Mouse (Mus musculus): Measurements from ENCODE around the gene Paox. TPM values are rescaled to one million over a fixed set of nuclear protein-coding genes. Genes with fewer than 3 reads are reported as not detected.

Paox gene
- polyA plus RNA-seq, 1 experiment from 2014 or later = 14.5 TPM

- H3K36me3 ChIP-seq = no peaks in the 10 kb centered on the region; the same call in 1 of the 2 replicates
- H3K4me3 ChIP-seq = no peak overlapping the region
- H3K27ac ChIP-seq (ENCODE audit: poor library complexity, severe bottlenecking) = no peak overlapping the region
- H3K9ac ChIP-seq = 0 out of 2 replicates have a peak overlapping the region, but pooled peaks have one; percentile 26
- H3K4me1 ChIP-seq (replicated peaks) = peaks cover 6% of the 10 kb centered on the region
- ATAC-seq (ENCODE audit: insufficient number of reproducible peaks, low FRiP score) = no peak
- H3K27me3 ChIP-seq (replicated peaks) = no peaks in the 10 kb centered on the region
- H3K9me3 ChIP-seq (replicated peaks) = no peaks in the 10 kb centered on the region
- 6% methylated on average over 14 of the region's 14 CpGs for WGBS
- H3K4me2 ChIP-seq = peak overlapping the region; percentile 17; the same call in 1 of the 2 replicates
Measured at GRCm38 (mm10) chr7:140141350-140141749, 25.8 kb downstream of the Paox start.

GRCm38 (mm10) chr7:140144550-140144949, 29.0 kb downstream of the Paox start:
- Histone ChIP-seq H3K27me3 (replicated peaks) (no peaks in the 10 kb centered on the region), H3K4me2 (no peak overlapping the region), H3K4me3 (no peak overlapping the region), H3K36me3 (peaks cover 11% of the 10 kb centered on the region), H3K4me1 (replicated peaks) (no peaks in the 10 kb centered on the region), H3K9ac (no peak overlapping the region), H3K27ac (ENCODE audit: poor library complexity, severe bottlenecking) (no peak overlapping the region), H3K9me3 (replicated peaks) (no peaks in the 10 kb centered on the region)
- WGBS = 74% methylated on average over 4 of the region's 4 CpGs
- no peak for ATAC-seq (ENCODE audit: insufficient number of reproducible peaks, low FRiP score)

GRCm38 (mm10) chr7:140153383-140153782, 37.8 kb downstream of the Paox start:
- H3K4me2 ChIP-seq = peak overlapping the region; percentile 55
- H3K4me1 ChIP-seq (replicated peaks) = peaks cover 15% of the 10 kb centered on the region
- peaks cover 4% of the 10 kb centered on the region; the same call in 1 of the 2 replicates for H3K36me3 ChIP-seq
- H3K4me3 ChIP-seq = peak overlapping the region; percentile 18
- peaks cover 63% of the 10 kb centered on the region for H3K27me3 ChIP-seq (replicated peaks)
- peak overlapping the region; percentile 43; the same call in 1 of the 2 replicates for H3K9ac ChIP-seq
- WGBS = 6% methylated on average over 28 of the region's 28 CpGs
- no peak for ATAC-seq (ENCODE audit: insufficient number of reproducible peaks, low FRiP score)
- H3K27ac ChIP-seq (ENCODE audit: poor library complexity, severe bottlenecking) = no peak overlapping the region
- H3K9me3 ChIP-seq (replicated peaks) = no peaks in the 10 kb centered on the region

DNA sequence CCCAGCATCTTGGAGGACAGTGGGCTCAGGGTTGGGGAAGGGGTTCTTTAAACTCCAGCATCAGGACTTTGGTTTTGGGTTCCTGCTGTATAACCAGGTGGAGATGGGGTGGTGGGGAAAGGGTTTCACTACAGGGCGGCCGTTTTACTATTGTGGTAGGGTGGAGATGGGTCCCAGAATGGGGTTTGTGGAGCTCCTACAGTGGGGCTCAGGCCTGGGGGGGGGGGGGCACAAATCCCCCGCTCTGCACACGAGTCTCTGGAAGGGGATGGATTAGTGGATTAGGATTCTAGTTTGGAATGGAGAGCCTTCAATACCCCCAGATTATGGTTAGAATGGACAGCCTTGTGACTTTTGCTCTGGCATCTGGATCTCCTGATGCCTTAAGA, 38.2 kb downstream of the Paox start:
- peak overlapping the region; percentile 56 for H3K4me2 ChIP-seq
- 18% methylated on average over 4 of the region's 4 CpGs for WGBS
- ATAC-seq (ENCODE audit: insufficient number of reproducible peaks, low FRiP score) = no peak
- peaks cover 4% of the 10 kb centered on the region; the same call in 1 of the 2 replicates for H3K36me3 ChIP-seq
- peak overlapping the region; percentile 18; the same call in 1 of the 2 replicates for H3K4me3 ChIP-seq
- H3K9me3 ChIP-seq (replicated peaks) = no peaks in the 10 kb centered on the region
- H3K9ac ChIP-seq = 0 out of 2 replicates have a peak overlapping the region, but pooled peaks have one; percentile 43
- peaks cover 15% of the 10 kb centered on the region for H3K4me1 ChIP-seq (replicated peaks)
- H3K27me3 ChIP-seq (replicated peaks) = peaks cover 67% of the 10 kb centered on the region
- H3K27ac ChIP-seq (ENCODE audit: poor library complexity, severe bottlenecking) = no peak overlapping the region

DNA sequence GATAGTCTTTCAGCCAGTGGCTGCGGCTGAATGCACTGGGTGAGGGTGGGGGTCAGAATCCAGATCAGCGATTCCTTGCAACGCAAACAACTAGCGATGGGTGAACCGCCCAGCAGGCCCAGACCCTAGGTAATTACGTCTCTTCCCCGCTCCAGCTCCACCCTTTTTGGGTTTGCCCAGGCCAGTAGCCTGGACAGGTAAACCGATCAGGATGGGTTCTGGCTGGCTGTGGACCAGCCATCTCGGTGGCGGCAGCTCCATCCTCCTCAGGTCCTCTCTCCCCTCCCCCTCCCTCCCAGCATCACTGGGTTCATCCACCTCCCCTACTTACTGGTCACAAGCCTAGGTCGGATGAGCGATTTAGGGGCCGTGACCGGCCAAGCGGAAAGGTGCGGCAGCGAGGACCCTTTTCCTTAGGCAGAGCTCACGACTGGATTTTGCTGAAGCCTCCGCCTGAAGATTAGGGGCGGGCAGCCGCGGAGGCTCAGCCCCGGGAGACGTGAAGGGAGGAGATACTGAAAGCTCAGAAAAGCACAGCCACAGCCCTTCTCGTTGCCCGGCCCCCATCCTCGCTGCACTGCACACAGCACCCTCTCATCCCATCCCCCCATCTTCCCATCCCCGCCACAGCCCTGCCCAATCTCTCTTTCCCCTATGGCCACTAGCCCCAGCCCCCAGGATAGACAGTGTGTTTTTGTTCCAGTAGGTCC, 38.8 kb downstream of the Paox start, which contains the start of gene Sprn:
Gene Sprn (minus strand): TSS at position 660 of the 710 bp plus-strand sequence.
- Histone ChIP-seq H3K9me3 (replicated peaks) (no peaks in the 10 kb centered on the region), H3K9ac (no peak within 1 kb of the TSS), H3K27ac (ENCODE audit: poor library complexity, severe bottlenecking) (no peak within 1 kb of the TSS), H3K4me3 (peak within 1 kb of the TSS; percentile 27), H3K4me2 (peak within 1 kb of the TSS; percentile 56), H3K27me3 (replicated peaks) (peaks cover 68% of the 10 kb centered on the region), H3K4me1 (replicated peaks) (peaks cover 15% of the 10 kb centered on the region), H3K36me3 (peaks cover 4% of the 10 kb centered on the region; the same call in 1 of the 2 replicates)
- no peak for ATAC-seq (ENCODE audit: insufficient number of reproducible peaks, low FRiP score)
- WGBS = 4% methylated on average over 28 of the region's 28 CpGs

- Histone ChIP-seq H3K36me3 (no peaks in the 10 kb centered on the region), H3K27me3 (replicated peaks) (peaks cover 27% of the 10 kb centered on the region), H3K9ac (no peak overlapping the region), H3K4me2 (no peak overlapping the region), H3K4me3 (no peak overlapping the region), H3K4me1 (replicated peaks) (no peaks in the 10 kb centered on the region), H3K9me3 (replicated peaks) (no peaks in the 10 kb centered on the region), H3K27ac (ENCODE audit: poor library complexity, severe bottlenecking) (no peak overlapping the region)
- no peak for ATAC-seq (ENCODE audit: insufficient number of reproducible peaks, low FRiP score)
- 73% methylated on average over 3 of the region's 3 CpGs for WGBS
Measured at GRCm38 (mm10) chr7:140160363-140160762, 44.8 kb downstream of the Paox start.

GRCm38 (mm10) chr7:140164664-140165063, 49.1 kb downstream of the Paox start, which contains the start of gene Olfr522:
Gene Olfr522, minus strand, starts transcription at chr7:140164764.
- H3K4me3 ChIP-seq = no peak within 1 kb of the TSS
- 70% methylated on average over 7 of the region's 7 CpGs for WGBS

DNA sequence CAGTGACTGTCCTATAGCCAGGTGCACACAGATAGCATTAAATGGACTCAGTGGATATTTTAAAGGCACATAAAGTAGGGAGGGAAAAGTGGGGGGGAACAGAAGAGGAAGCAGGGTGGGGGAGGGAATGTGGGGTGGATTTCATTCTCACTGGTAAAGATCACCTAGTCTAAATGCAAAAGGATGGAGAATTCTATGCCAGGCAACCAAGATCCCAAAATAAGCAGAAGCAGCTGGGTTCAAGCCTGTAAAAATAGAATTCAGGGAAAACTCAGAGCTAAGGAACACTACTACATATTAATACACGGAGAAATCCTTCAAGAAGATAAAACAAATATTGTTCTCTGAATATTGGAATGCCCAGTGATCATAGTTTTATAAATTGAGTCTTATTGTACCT, 52.4 kb downstream of the Paox start:
- no peaks in the 10 kb centered on the region for H3K4me1 ChIP-seq (replicated peaks)
- no peak overlapping the region for H3K4me2 ChIP-seq
- no peaks in the 10 kb centered on the region for H3K27me3 ChIP-seq (replicated peaks)
- H3K9me3 ChIP-seq (replicated peaks) = no peaks in the 10 kb centered on the region
- no peak overlapping the region for H3K27ac ChIP-seq (ENCODE audit: poor library complexity, severe bottlenecking)
- 73% methylated on average over 1 of the region's 1 CpGs for WGBS
- no peak overlapping the region for H3K4me3 ChIP-seq
- H3K36me3 ChIP-seq = no peaks in the 10 kb centered on the region
- no peak overlapping the region for H3K9ac ChIP-seq
- no peak for ATAC-seq (ENCODE audit: insufficient number of reproducible peaks, low FRiP score)

More at GRCm38 (mm10) chr7:140164664-140165063, 49.1 kb downstream of the Paox start, which contains the start of gene Olfr522:
- no peak within 1 kb of the TSS for H3K27ac ChIP-seq (ENCODE audit: poor library complexity, severe bottlenecking)
- H3K9ac ChIP-seq = no peak within 1 kb of the TSS
- no peaks in the 10 kb centered on the region for H3K27me3 ChIP-seq (replicated peaks)
- H3K36me3 ChIP-seq = no peaks in the 10 kb centered on the region
- ATAC-seq (ENCODE audit: insufficient number of reproducible peaks, low FRiP score) = no peak
- no peaks in the 10 kb centered on the region for H3K9me3 ChIP-seq (replicated peaks)
- H3K4me1 ChIP-seq (replicated peaks) = no peaks in the 10 kb centered on the region
- H3K4me2 ChIP-seq = no peak within 1 kb of the TSS

- Histone ChIP-seq H3K27me3 (replicated peaks) (no peaks in the 10 kb centered on the region), H3K27ac (ENCODE audit: poor library complexity, severe bottlenecking) (no peak overlapping the region), H3K4me2 (no peak overlapping the region), H3K36me3 (no peaks in the 10 kb centered on the region), H3K9me3 (replicated peaks) (no peaks in the 10 kb centered on the region), H3K4me3 (no peak overlapping the region), H3K4me1 (replicated peaks) (no peaks in the 10 kb centered on the region), H3K9ac (no peak overlapping the region)
- no peak for ATAC-seq (ENCODE audit: insufficient number of reproducible peaks, low FRiP score)
- 71% methylated on average over 4 of the region's 4 CpGs for WGBS
Measured at GRCm38 (mm10) chr7:140169386-140169785, 53.8 kb downstream of the Paox start.

DNA sequence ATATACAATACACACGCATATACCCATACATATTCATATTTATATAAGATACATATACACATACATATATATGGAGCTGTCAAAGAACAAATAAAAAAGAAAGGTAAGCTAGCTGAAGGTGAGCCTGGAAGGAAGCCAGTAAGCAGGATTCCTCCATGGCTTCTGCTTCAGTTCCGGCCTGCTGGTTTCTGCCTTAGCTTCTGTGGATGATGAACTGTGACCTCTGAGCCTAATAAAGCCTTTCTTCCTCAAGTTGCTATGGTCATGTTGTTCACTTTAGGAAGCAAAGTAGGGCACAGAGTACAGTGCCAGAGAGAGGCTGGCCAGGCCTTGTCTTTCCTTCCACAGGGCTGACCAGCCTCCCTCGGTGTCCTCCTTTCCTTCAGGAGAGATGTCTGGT, 55.3 kb downstream of the Paox start:
- Histone ChIP-seq H3K36me3 (no peaks in the 10 kb centered on the region), H3K4me2 (no peak overlapping the region), H3K4me1 (replicated peaks) (no peaks in the 10 kb centered on the region), H3K9ac (no peak overlapping the region), H3K4me3 (no peak overlapping the region), H3K27ac (ENCODE audit: poor library complexity, severe bottlenecking) (no peak overlapping the region), H3K9me3 (replicated peaks) (no peaks in the 10 kb centered on the region), H3K27me3 (replicated peaks) (no peaks in the 10 kb centered on the region; the same call in 1 of the 2 replicates)
- no peak for ATAC-seq (ENCODE audit: insufficient number of reproducible peaks, low FRiP score)
- WGBS = 89% methylated on average over 3 of the region's 3 CpGs

GRCm38 (mm10) chr7:140172936-140173335, 57.3 kb downstream of the Paox start, which contains the start of gene Olfr523:
Gene Olfr523, plus strand, starts transcription at chr7:140173217.
- H3K9me3 ChIP-seq (replicated peaks) = no peaks in the 10 kb centered on the region
- H3K4me1 ChIP-seq (replicated peaks) = no peaks in the 10 kb centered on the region
- H3K4me2 ChIP-seq = no peak within 1 kb of the TSS
- H3K9ac ChIP-seq = no peak within 1 kb of the TSS
- no peaks in the 10 kb centered on the region for H3K36me3 ChIP-seq
- ATAC-seq (ENCODE audit: insufficient number of reproducible peaks, low FRiP score) = no peak
- H3K27me3 ChIP-seq (replicated peaks) = no peaks in the 10 kb centered on the region; the same call in 1 of the 2 replicates
- no peak within 1 kb of the TSS for H3K4me3 ChIP-seq
- 39% methylated on average over 1 of the region's 1 CpGs for WGBS
- no peak within 1 kb of the TSS for H3K27ac ChIP-seq (ENCODE audit: poor library complexity, severe bottlenecking)

Data from heart, embryonic 12.5 days (tissue).